9 mouse cellular contexts compared by ENCODE assay signal in the genomic region with DNA sequence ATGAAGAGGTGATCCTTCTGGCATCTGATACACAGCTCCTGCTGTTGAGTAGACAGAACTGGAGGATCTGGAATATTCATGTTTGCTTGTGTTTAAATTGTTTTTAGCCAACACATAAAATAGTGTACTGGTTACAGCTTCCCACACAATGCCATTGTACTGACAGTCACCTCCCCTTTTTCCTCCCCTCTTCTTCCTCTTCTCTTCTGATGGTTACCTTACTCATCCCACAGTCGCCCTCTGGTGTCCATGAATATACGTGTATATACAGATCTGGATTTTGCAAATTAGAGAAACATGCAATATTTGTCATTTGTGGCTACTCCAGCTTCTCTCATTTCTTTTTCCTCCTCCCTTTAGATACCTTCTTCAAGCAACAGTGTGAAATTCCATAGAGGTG. TPM values are rescaled to one million over a fixed set of nuclear protein-coding genes. Genes with fewer than 3 reads are reported as not detected.
DNase-seq lines count a peak whose midpoint lies in the region; ATAC-seq and TF ChIP-seq lines count a peak whose summit lies in the region.
"Had no signal": no experiment of that assay in that cellular context is flagged by ENCODE, and none has a peak within 500 bp of the region (broad histone marks: within the 10 kb centered on the region; RNA-seq: fewer than 3 reads in every experiment).

No protein-coding gene starts in this region.

- H3K27me3 ChIP-seq in hindbrain, embryonic 11.5 days (ENCODE audit: control insufficient read depth, insufficient read depth, low read length): no peaks in the 10 kb centered on the region
- 0 out of 2 replicates have a peak, but pooled peaks cover 3% of the 10 kb centered on the region for H3K27me3 ChIP-seq in hindbrain, embryonic 13.5 days
- no peaks in the 10 kb centered on the region for H3K27me3 ChIP-seq in liver, postnatal 0 days (ENCODE audit: insufficient read depth, low read length)
- H3K27me3 ChIP-seq in neural tube, embryonic 15.5 days (replicated peaks): no peaks in the 10 kb centered on the region

- H3K36me3 ChIP-seq in hindbrain, embryonic 11.5 days (ENCODE audit: control insufficient read depth, insufficient read depth, low read length): no peaks in the 10 kb centered on the region
- no peaks in the 10 kb centered on the region for H3K36me3 ChIP-seq in hindbrain, embryonic 13.5 days
- H3K36me3 ChIP-seq in liver, postnatal 0 days (replicated peaks; ENCODE audit: insufficient read depth, low read length): no peaks in the 10 kb centered on the region
- no peaks in the 10 kb centered on the region for H3K36me3 ChIP-seq in neural tube, embryonic 15.5 days

- no peak for TF ChIP-seq EP300 in liver, postnatal 0 days (IDR thresholded peaks at IDR 0.05; ENCODE audit: low read depth)

- ATAC-seq in hindbrain, embryonic 11.5 days (ENCODE audit: low FRiP score): no peak
- no peak for ATAC-seq in hindbrain, embryonic 13.5 days (ENCODE audit: low FRiP score)
- ATAC-seq in liver, postnatal 0 days: no peak
- ATAC-seq in neural tube, embryonic 15.5 days (ENCODE audit: low FRiP score): no peak

- H3K4me3 ChIP-seq in hindbrain, embryonic 11.5 days (ENCODE audit: low read depth, low read length): no peak overlapping the region
- no peak overlapping the region for H3K4me3 ChIP-seq in hindbrain, embryonic 13.5 days
- H3K4me3 ChIP-seq in liver, postnatal 0 days (ENCODE audit: low read depth, low read length): no peak overlapping the region
- H3K4me3 ChIP-seq in neural tube, embryonic 15.5 days (replicated peaks): no peak overlapping the region

- no peak overlapping the region for H3K9ac ChIP-seq in hindbrain, embryonic 11.5 days (ENCODE audit: low read depth, low read length)
- H3K9ac ChIP-seq in hindbrain, embryonic 13.5 days: no peak overlapping the region
- H3K9ac ChIP-seq in liver, postnatal 0 days (replicated peaks): no peak overlapping the region
- no peak overlapping the region for H3K9ac ChIP-seq in neural tube, embryonic 15.5 days (replicated peaks)

- H3K27ac ChIP-seq in hindbrain, embryonic 11.5 days (ENCODE audit: low read depth, low read length): no peak overlapping the region
- no peak overlapping the region for H3K27ac ChIP-seq in hindbrain, embryonic 13.5 days
- no peak overlapping the region for H3K27ac ChIP-seq in liver, postnatal 0 days (ENCODE audit: low read depth)
- H3K27ac ChIP-seq in neural tube, embryonic 15.5 days (replicated peaks): no peak overlapping the region

- peak; percentile 0 for DNase-seq in hindbrain, embryonic 11.5 days (ENCODE audit: low spot score)
- DNase-seq in A20 (ENCODE audit: low read depth, low spot score): peak; percentile 58
- peak; percentile 74 for DNase-seq in T-cell, adult 2 months (ENCODE audit: low spot score)
- peak; percentile 32 for DNase-seq in liver, postnatal 0 days
- peak; percentile 88 for DNase-seq in thymus, postnatal 14 days
- no peak for DNase-seq in adrenal gland, adult 2 months

- TF ChIP-seq CTCF in liver, postnatal 0 days (IDR thresholded peaks at IDR 0.05; ENCODE audit: low read depth): peak; percentile 71

- no peak overlapping the region for H3K4me2 ChIP-seq in hindbrain, embryonic 11.5 days (replicated peaks; ENCODE audit: low read depth, low read length)
- no peak overlapping the region for H3K4me2 ChIP-seq in hindbrain, embryonic 13.5 days
- no peak overlapping the region for H3K4me2 ChIP-seq in liver, postnatal 0 days (ENCODE audit: low read depth, low read length)
- H3K4me2 ChIP-seq in neural tube, embryonic 15.5 days: no peak overlapping the region

- no peaks in the 10 kb centered on the region for H3K4me1 ChIP-seq in hindbrain, embryonic 11.5 days (replicated peaks; ENCODE audit: control insufficient read depth, insufficient read depth, low read length)
- no peaks in the 10 kb centered on the region for H3K4me1 ChIP-seq in hindbrain, embryonic 13.5 days (replicated peaks)
- H3K4me1 ChIP-seq in liver, postnatal 0 days (ENCODE audit: insufficient read depth): no peaks in the 10 kb centered on the region
- H3K4me1 ChIP-seq in neural tube, embryonic 15.5 days: no peaks in the 10 kb centered on the region

- no peaks in the 10 kb centered on the region for H3K9me3 ChIP-seq in hindbrain, embryonic 11.5 days (ENCODE audit: control insufficient read depth, low read length)
- no peaks in the 10 kb centered on the region for H3K9me3 ChIP-seq in hindbrain, embryonic 13.5 days
- no peaks in the 10 kb centered on the region for H3K9me3 ChIP-seq in liver, postnatal 0 days (ENCODE audit: low read length)
- no peaks in the 10 kb centered on the region for H3K9me3 ChIP-seq in neural tube, embryonic 15.5 days (replicated peaks)

- 29% methylated on average over 2 of the region's 2 CpGs for WGBS in hindbrain, embryonic 11.5 days
- 46% methylated on average over 2 of the region's 2 CpGs for WGBS in hindbrain, embryonic 13.5 days
- 17% methylated on average over 2 of the region's 2 CpGs for WGBS in liver, postnatal 0 days (ENCODE audit: insufficient replicate concordance)
- 49% methylated on average over 2 of the region's 2 CpGs for whole genome bisulfite sequencing in neural tube, embryonic 15.5 days

RNA-seq across cellular contexts. Expression of gene Slfn1, which starts 1.5 kb away (rescaled TPM):
- not detected in 2 replicates for polyA plus RNA-seq in hindbrain, embryonic 11.5 days (2014; fragmentation: Nextera tagmentation; extraction: Ambion mirVana)
- polyA plus RNA-seq in hindbrain, embryonic 13.5 days (2015; fragmentation: Nextera tagmentation; extraction: Ambion mirVana): not detected in 2 replicates
- polyA plus RNA-seq in liver, postnatal 0 days (2015; fragmentation: Nextera tagmentation; extraction: Ambion mirVana): 2.6 and 2.8 TPM in 2 replicates
- under 1 TPM; 0.14 to 0.40 TPM for total RNA-seq in adrenal gland, adult 2 months (2021)
- polyA plus RNA-seq in adrenal gland, adult 2 months (2012; rRNA removed): 0.15 and 0.22 TPM in 2 replicates
- polyA plus RNA-seq in neural tube, embryonic 15.5 days (2015; fragmentation: Nextera tagmentation; extraction: Ambion mirVana): 0.28 TPM in 1 of 2 replicates, not detected in the other
- polyA plus RNA-seq: intestine, embryonic 14.5 days had no signal

RNA-seq across cellular contexts. Expression of gene Slfn2, which starts 50.2 kb away (rescaled TPM):
- 1.5 and 1.6 TPM in 2 replicates for polyA plus RNA-seq in hindbrain, embryonic 11.5 days (2014; fragmentation: Nextera tagmentation; extraction: Ambion mirVana)
- polyA plus RNA-seq in hindbrain, embryonic 13.5 days (2015; fragmentation: Nextera tagmentation; extraction: Ambion mirVana): 1.3 TPM in 2 replicates
- polyA plus RNA-seq in liver, postnatal 0 days (2015; fragmentation: Nextera tagmentation; extraction: Ambion mirVana): 22.3 and 22.7 TPM in 2 replicates
- total RNA-seq in adrenal gland, adult 2 months (2021): 1 to 10 TPM; 4.5 to 4.9 TPM
- 0.99 and 1.2 TPM in 2 replicates for polyA plus RNA-seq in adrenal gland, adult 2 months (2012; rRNA removed)
- 2.0 and 7.0 TPM in 2 replicates for polyA plus RNA-seq in neural tube, embryonic 15.5 days (2015; fragmentation: Nextera tagmentation; extraction: Ambion mirVana)

RNA-seq across cellular contexts. Expression of gene Slfn4, which starts 59.8 kb away (rescaled TPM):
- not detected in 2 replicates for polyA plus RNA-seq in hindbrain, embryonic 11.5 days (2014; fragmentation: Nextera tagmentation; extraction: Ambion mirVana)
- 0.06 TPM in 1 of 2 replicates, not detected in the other for polyA plus RNA-seq in hindbrain, embryonic 13.5 days (2015; fragmentation: Nextera tagmentation; extraction: Ambion mirVana)
- polyA plus RNA-seq in liver, postnatal 0 days (2015; fragmentation: Nextera tagmentation; extraction: Ambion mirVana): 2.7 and 3.1 TPM in 2 replicates
- total RNA-seq in adrenal gland, adult 2 months (2021): under 1 TPM; 0.17 to 0.23 TPM
- polyA plus RNA-seq in adrenal gland, adult 2 months (2012; rRNA removed): 0.06 TPM in 1 of 2 replicates, not detected in the other
- polyA plus RNA-seq in neural tube, embryonic 15.5 days (2015; fragmentation: Nextera tagmentation; extraction: Ambion mirVana): not detected in 2 replicates
